Mouse (Mus musculus): ENCODE data around the gene Spata1.

DNA sequence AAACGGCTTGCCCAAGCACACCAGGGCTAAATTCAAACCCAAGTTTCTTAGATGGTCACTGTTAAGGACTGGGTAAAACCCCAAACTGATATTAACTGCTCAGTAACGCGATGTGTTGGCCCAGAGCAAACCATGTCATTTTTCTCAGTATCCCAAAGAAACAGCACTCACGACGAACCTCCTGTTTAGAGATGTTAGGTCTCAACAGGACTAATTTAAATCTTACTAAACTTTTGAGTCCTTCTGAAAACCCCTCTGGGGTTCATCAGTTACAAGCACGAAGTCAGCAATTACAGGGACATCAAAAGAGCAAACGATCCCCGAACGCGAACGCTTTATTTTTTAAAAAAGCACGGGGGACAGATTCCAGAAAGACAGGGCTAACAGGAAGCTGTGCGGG, 564 bp downstream of the Spata1 start:
- TF ChIP-seq POLR2A (IDR thresholded peaks at IDR 0.05; ENCODE audit: insufficient read depth, low read depth, low read length) = no peak
- no peak for TF ChIP-seq CTCF (IDR thresholded peaks at IDR 0.05)
